Mouse (Mus musculus) CD4-positive, CD25-positive, alpha-beta regulatory T cell, adult 4 months (primary cell): ENCODE measurements around the gene Nxpe3. TPM values are rescaled to one million over a fixed set of nuclear protein-coding genes. Genes with fewer than 3 reads are reported as not detected.

Experiments used
- ATAC-seq: one replicate; pipeline ENCODE4 v1.8.0; 2017
- polyA plus RNA-seq, 2 experiments: library from polyadenylated mRNA; unstranded; fragments of 100-300 nt; shearing (Covaris generic); gene quantifications; one replicate each; pipeline ENCODE4 v1.2.1; 2017

The Nxpe3 gene
- polyA plus RNA-seq, 2 experiments from 2014 or later: 13.6 to 27.9 TPM

DNA sequence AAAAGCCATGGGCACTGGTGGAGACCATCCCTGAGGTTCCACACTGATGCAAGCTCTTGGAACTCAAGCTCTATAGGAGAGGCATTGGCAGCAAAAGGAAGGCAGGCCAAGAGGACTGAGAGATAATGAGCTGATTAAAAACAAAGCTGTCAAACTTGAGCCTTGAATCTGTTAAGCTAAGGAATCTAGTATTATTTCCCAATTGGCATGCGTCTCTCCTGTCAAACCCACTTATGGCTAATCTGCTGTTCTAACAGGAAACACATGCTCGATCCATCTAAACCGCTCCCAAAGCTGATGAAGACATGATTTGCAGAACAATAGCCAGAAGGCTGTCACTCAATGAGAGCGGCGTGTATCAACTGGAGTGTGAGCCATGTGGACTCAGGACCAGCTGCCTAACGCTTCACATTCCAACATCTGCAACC is 87.6 kb downstream of the Nxpe3 start:
- ATAC-seq: no peak

DNA sequence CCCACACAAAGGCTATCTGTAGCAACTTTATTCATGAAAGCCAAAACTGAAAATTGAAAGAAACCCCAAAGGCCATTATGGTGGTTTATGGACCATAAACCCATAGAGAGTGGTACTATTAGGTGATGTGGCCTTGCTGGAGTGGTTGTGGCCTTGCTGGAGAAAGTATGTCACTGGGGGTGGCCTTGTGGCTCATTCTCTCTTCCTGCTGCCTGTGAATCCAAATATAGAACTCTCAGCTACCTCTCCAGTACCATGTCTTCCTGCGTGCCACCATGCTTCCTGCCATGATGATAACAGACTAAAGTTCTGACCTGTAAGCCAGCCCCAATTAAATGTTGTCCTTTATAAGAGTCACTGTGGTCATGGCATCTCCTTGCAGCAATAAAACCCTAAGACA is 90.3 kb downstream of the Nxpe3 start:
- peak; percentile 38 for ATAC-seq

DNA sequence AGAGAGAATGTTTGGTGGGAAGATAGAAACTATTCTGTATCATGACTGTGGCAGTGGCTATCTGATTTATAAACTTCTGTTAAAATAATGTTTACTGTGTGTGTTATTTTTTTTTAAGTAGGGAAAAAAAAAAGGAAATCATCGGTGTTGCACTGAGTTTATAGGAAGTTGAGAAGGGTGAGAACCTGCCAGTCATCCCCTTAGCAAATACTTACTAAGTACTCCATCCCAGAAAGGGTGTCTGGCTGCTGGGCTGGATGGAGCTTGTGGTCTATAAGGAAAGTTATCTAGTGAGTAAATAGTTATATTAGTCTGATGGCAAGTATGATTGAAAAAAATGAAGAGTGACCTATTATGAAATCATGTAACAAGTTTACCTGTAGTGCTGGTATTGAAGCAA is 93.5 kb downstream of the Nxpe3 start:
- no peak for ATAC-seq

DNA sequence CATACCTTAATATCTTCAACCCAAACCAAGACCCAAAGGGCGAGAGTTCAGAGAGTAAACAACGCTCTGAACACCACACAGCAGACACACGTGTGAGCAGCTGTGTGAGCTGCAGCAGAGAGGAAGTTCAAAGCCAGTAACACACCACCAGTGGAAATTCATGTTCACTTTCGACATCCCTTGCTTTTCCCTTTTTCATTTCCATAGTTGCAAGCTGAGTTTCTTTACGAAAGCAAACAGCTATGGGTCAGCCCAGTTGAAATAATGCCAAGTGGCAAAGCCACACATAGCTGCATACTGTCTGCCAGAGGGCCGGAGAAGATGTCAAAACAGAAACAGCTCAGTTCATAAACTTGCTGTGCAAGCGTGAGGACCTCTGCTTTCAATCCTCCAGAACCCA is 96.2 kb downstream of the Nxpe3 start:
- ATAC-seq: peak; percentile 37

DNA sequence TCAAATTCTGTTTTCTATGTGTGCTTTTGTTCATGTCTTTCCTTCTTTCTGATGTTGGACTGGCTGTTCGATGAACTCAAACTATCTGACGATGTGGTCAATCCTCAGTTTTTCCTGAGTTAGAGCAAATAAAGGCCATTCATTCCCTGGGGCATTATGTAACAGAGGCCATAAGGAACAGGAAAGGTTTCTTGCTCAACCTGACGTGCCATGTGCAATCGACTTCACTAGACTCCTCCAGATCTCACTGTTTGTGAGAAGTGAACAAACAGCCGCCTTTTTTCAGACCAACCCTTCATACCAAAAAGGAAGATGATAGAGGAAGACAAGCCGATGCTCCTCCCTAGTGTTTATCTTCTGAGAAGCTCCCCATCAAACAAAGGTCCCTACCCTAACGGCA is 104.8 kb downstream of the Nxpe3 start:
- ATAC-seq: no peak

Other genes starting within 250 kb of the Nxpe3 start
- 10 to 100 TPM; 33.2 to 39.6 TPM for gene Nfkbiz, start 56.4 kb downstream of the Nxpe3 start, polyA plus RNA-seq
- gene Cep97, start 39.6 kb upstream of the Nxpe3 start, polyA plus RNA-seq: 10 to 100 TPM; 24.5 to 30.9 TPM
- gene Rpl24, start 71.0 kb upstream of the Nxpe3 start, polyA plus RNA-seq: 1,000 to 10,000 TPM; 1,557 to 1,698 TPM
- gene Zbtb11, start 78.6 kb upstream of the Nxpe3 start, polyA plus RNA-seq: 10 to 100 TPM; 30.3 to 37.4 TPM
- gene Pcnp, start 134.5 kb upstream of the Nxpe3 start, polyA plus RNA-seq: 100 to 1,000 TPM; 279 to 285 TPM
- gene Trmt10c, start 142.5 kb upstream of the Nxpe3 start, polyA plus RNA-seq: 10 to 100 TPM; 34.7 to 40.1 TPM
- 10 to 100 TPM; 58.4 to 84.5 TPM for gene Senp7, start 153.1 kb upstream of the Nxpe3 start, polyA plus RNA-seq